Mouse (Mus musculus): ENCODE measurements around the gene Wt1. TPM values are rescaled to one million over a fixed set of nuclear protein-coding genes. Genes with fewer than 3 reads are reported as not detected.
A peak's percentile ranks its signal among the peaks of the same experiment; 100 is the strongest.

Wt1 gene
- not detected in 2 replicates for total RNA-seq (2017)

GRCm38 (mm10) chr2:105126279-105126678 is at the start of gene Wt1:
Gene Wt1 (plus strand): TSS chr2:105126529.
- ATAC-seq (replicated peaks in 1 of 2; ENCODE audit: insufficient read depth in 1 of 2, low FRiP score in 2 of 2, low TSS enrichment in 1 of 2, low read depth in 1 of 2, poor library complexity in 2 of 2, severe bottlenecking in 2 of 2): no peak

GRCm38 (mm10) chr2:105077151-105077550 is 49.2 kb upstream of the Wt1 start:
- no peak for ATAC-seq (replicated peaks in 1 of 2; ENCODE audit: insufficient read depth in 1 of 2, low FRiP score in 2 of 2, low TSS enrichment in 1 of 2, low read depth in 1 of 2, poor library complexity in 2 of 2, severe bottlenecking in 2 of 2)

GRCm38 (mm10) chr2:105082256-105082790 is 44.0 kb upstream of the Wt1 start:
- no peak for ATAC-seq (replicated peaks in 1 of 2; ENCODE audit: insufficient read depth in 1 of 2, low FRiP score in 2 of 2, low TSS enrichment in 1 of 2, low read depth in 1 of 2, poor library complexity in 2 of 2, severe bottlenecking in 2 of 2)

- no peak for ATAC-seq (replicated peaks in 1 of 2; ENCODE audit: insufficient read depth in 1 of 2, low FRiP score in 2 of 2, low TSS enrichment in 1 of 2, low read depth in 1 of 2, poor library complexity in 2 of 2, severe bottlenecking in 2 of 2)
These were observed 42.3 kb upstream of the Wt1 start for GRCm38 (mm10) chr2:105084035-105084434.

GRCm38 (mm10) chr2:105086081-105086480 is 40.2 kb upstream of the Wt1 start:
- no peak for ATAC-seq (replicated peaks in 1 of 2; ENCODE audit: insufficient read depth in 1 of 2, low FRiP score in 2 of 2, low TSS enrichment in 1 of 2, low read depth in 1 of 2, poor library complexity in 2 of 2, severe bottlenecking in 2 of 2)

- no peak for ATAC-seq (replicated peaks in 1 of 2; ENCODE audit: insufficient read depth in 1 of 2, low FRiP score in 2 of 2, low TSS enrichment in 1 of 2, low read depth in 1 of 2, poor library complexity in 2 of 2, severe bottlenecking in 2 of 2)
These were observed 38.3 kb upstream of the Wt1 start for GRCm38 (mm10) chr2:105088005-105088404.

- no peak for ATAC-seq (replicated peaks in 1 of 2; ENCODE audit: insufficient read depth in 1 of 2, low FRiP score in 2 of 2, low TSS enrichment in 1 of 2, low read depth in 1 of 2, poor library complexity in 2 of 2, severe bottlenecking in 2 of 2)
These were observed 37.2 kb upstream of the Wt1 start for GRCm38 (mm10) chr2:105089083-105089482.

- no peak for ATAC-seq (replicated peaks in 1 of 2; ENCODE audit: insufficient read depth in 1 of 2, low FRiP score in 2 of 2, low TSS enrichment in 1 of 2, low read depth in 1 of 2, poor library complexity in 2 of 2, severe bottlenecking in 2 of 2)
These were observed 36.5 kb upstream of the Wt1 start for GRCm38 (mm10) chr2:105089581-105090508.

GRCm38 (mm10) chr2:105090991-105091390 is 35.3 kb upstream of the Wt1 start:
- ATAC-seq (replicated peaks in 1 of 2; ENCODE audit: insufficient read depth in 1 of 2, low FRiP score in 2 of 2, low TSS enrichment in 1 of 2, low read depth in 1 of 2, poor library complexity in 2 of 2, severe bottlenecking in 2 of 2): no peak

- 0 out of 4 replicates have a peak, but pooled peaks of 1 of the 2 experiments have one; percentile 37 for ATAC-seq (replicated peaks in 1 of 2; ENCODE audit: insufficient read depth in 1 of 2, low FRiP score in 2 of 2, low TSS enrichment in 1 of 2, low read depth in 1 of 2, poor library complexity in 2 of 2, severe bottlenecking in 2 of 2)
These were observed 34.6 kb upstream of the Wt1 start, which contains the start of gene Gm11060 for GRCm38 (mm10) chr2:105091718-105092117. Gene Gm11060 (plus strand): TSS chr2:105092018.

GRCm38 (mm10) chr2:105097294-105097953 is 28.9 kb upstream of the Wt1 start:
- no peak for ATAC-seq (replicated peaks in 1 of 2; ENCODE audit: insufficient read depth in 1 of 2, low FRiP score in 2 of 2, low TSS enrichment in 1 of 2, low read depth in 1 of 2, poor library complexity in 2 of 2, severe bottlenecking in 2 of 2)

- no peak for ATAC-seq (replicated peaks in 1 of 2; ENCODE audit: insufficient read depth in 1 of 2, low FRiP score in 2 of 2, low TSS enrichment in 1 of 2, low read depth in 1 of 2, poor library complexity in 2 of 2, severe bottlenecking in 2 of 2)
These were observed 26.9 kb upstream of the Wt1 start for GRCm38 (mm10) chr2:105099410-105099809.

GRCm38 (mm10) chr2:105100541-105100940 is 25.8 kb upstream of the Wt1 start:
- no peak for ATAC-seq (replicated peaks in 1 of 2; ENCODE audit: insufficient read depth in 1 of 2, low FRiP score in 2 of 2, low TSS enrichment in 1 of 2, low read depth in 1 of 2, poor library complexity in 2 of 2, severe bottlenecking in 2 of 2)

- ATAC-seq (replicated peaks in 1 of 2; ENCODE audit: insufficient read depth in 1 of 2, low FRiP score in 2 of 2, low TSS enrichment in 1 of 2, low read depth in 1 of 2, poor library complexity in 2 of 2, severe bottlenecking in 2 of 2): peak; percentile 53 to 65
These were observed 17.6 kb upstream of the Wt1 start for GRCm38 (mm10) chr2:105108703-105109158.

- no peak for ATAC-seq (replicated peaks in 1 of 2; ENCODE audit: insufficient read depth in 1 of 2, low FRiP score in 2 of 2, low TSS enrichment in 1 of 2, low read depth in 1 of 2, poor library complexity in 2 of 2, severe bottlenecking in 2 of 2)
These were observed 12.3 kb upstream of the Wt1 start for GRCm38 (mm10) chr2:105114074-105114473.

GRCm38 (mm10) chr2:105117669-105118068 is 8.7 kb upstream of the Wt1 start:
- no peak for ATAC-seq (replicated peaks in 1 of 2; ENCODE audit: insufficient read depth in 1 of 2, low FRiP score in 2 of 2, low TSS enrichment in 1 of 2, low read depth in 1 of 2, poor library complexity in 2 of 2, severe bottlenecking in 2 of 2)

GRCm38 (mm10) chr2:105122216-105122615 is 4.1 kb upstream of the Wt1 start:
- ATAC-seq (replicated peaks in 1 of 2; ENCODE audit: insufficient read depth in 1 of 2, low FRiP score in 2 of 2, low TSS enrichment in 1 of 2, low read depth in 1 of 2, poor library complexity in 2 of 2, severe bottlenecking in 2 of 2): no peak

GRCm38 (mm10) chr2:105122886-105123285 is 3.4 kb upstream of the Wt1 start:
- ATAC-seq (replicated peaks in 1 of 2; ENCODE audit: insufficient read depth in 1 of 2, low FRiP score in 2 of 2, low TSS enrichment in 1 of 2, low read depth in 1 of 2, poor library complexity in 2 of 2, severe bottlenecking in 2 of 2): no peak

Measured in hematopoietic stem cell, adult 5-6 weeks (primary cell).